Mouse (Mus musculus) heart, embryonic 11.5 days (tissue): ENCODE measurements around the gene Nhlrc2. TPM values are rescaled to one million over a fixed set of nuclear protein-coding genes. Genes with fewer than 3 reads are reported as not detected.

Experiments
- ATAC-seq: fragments of 200-750 bp; cut with Nextera tagmentation; replicated peaks from 2 replicates; pipeline ENCODE4 v1.8.0; 2017; ENCODE audit warnings: moderate library complexity; ENCODE audit not compliant: insufficient number of reproducible peaks, low FRiP score, low TSS enrichment
- H3K27ac ChIP-seq: fragments of 300-500 bp; sonication (generic); 2 replicates; pipeline ENCODE4 v1.5.1; 2014; ENCODE audit warnings: mild to moderate bottlenecking, low read depth, low read length
- H3K27me3 ChIP-seq: fragments of 300-500 bp; sonication (generic); 2 replicates; pipeline ENCODE4 v1.6.1; 2014; ENCODE audit warnings: mild to moderate bottlenecking, low read length, mixed read lengths; ENCODE audit not compliant: control insufficient read depth, insufficient read depth
- H3K36me3 ChIP-seq: fragments of 300-500 bp; sonication (generic); 2 replicates; pipeline ENCODE4 v1.6.1; 2014; ENCODE audit warnings: mild to moderate bottlenecking, low read length, moderate library complexity, mixed read lengths; ENCODE audit not compliant: control insufficient read depth, insufficient read depth
- H3K4me1 ChIP-seq: fragments of 300-500 bp; sonication (generic); 2 replicates; pipeline ENCODE4 v1.6.1; 2014; ENCODE audit warnings: low read length; ENCODE audit not compliant: control insufficient read depth, insufficient read depth
- H3K4me2 ChIP-seq: fragments of 300-500 bp; sonication (generic); 2 replicates; pipeline ENCODE4 v1.6.1; 2014; ENCODE audit warnings: mild to moderate bottlenecking, moderate library complexity
- H3K4me3 ChIP-seq: fragments of 300-500 bp; sonication (generic); 2 replicates; pipeline ENCODE4 v1.5.1; 2014; ENCODE audit warnings: low read depth, low read length
- H3K9ac ChIP-seq: fragments of 300-500 bp; sonication (generic); 2 replicates; pipeline ENCODE4 v1.6.1; 2014; ENCODE audit warnings: mild to moderate bottlenecking, low read depth, low read length, moderate library complexity
- H3K9me3 ChIP-seq: fragments of 300-500 bp; sonication (generic); replicated peaks from 2 replicates; pipeline ENCODE4 v1.6.1; 2016; ENCODE audit warnings: low read length; ENCODE audit not compliant: control insufficient read depth
- WGBS: fragments of 180-500 bp; shearing (Covaris S2); extraction: QIAGEN DNeasy Blood & Tissue Kit; methylation state at CpG from one replicate; pipeline ENCODE4 v1.1.7; 2014; ENCODE audit not compliant: insufficient replicate concordance; 5-methylcytosine and 5-hydroxymethylcytosine counted together
- polyA plus RNA-seq: library from polyadenylated mRNA; unstranded; fragments of >200 nt; fragmentation: Nextera tagmentation; extraction: Ambion mirVana; gene quantifications from 2 replicates; pipeline ENCODE4 v1.2.1, GENCODE M21; 2014

The Nhlrc2 gene
- polyA plus RNA-seq, 1 experiment from 2014 or later: 13.1 TPM

DNA sequence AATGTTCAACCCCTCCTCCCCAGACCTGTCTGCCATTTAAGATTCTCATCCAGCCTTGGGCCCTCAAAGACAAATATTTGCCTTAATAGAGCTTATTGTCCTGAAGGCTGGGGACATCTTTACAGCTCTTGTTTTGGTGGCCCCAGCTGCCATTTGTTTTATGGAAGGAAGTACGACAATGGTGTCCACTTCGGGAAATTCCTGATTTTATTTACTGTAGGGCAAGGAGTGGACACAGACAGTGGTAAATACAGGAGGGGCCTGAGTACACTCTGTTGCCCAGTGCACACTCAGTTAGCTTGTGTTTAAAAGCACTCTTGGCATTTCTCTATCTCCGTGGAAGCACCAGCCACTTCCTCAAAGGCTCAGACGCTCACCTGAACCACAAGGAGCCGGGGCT lies 66.1 kb downstream of the Nhlrc2 start:
- no peak overlapping the region for H3K4me3 ChIP-seq
- H3K9ac ChIP-seq: no peak overlapping the region
- 80% methylated on average over 5 of the region's 5 CpGs for WGBS
- ATAC-seq: no peak
- no peaks in the 10 kb centered on the region for H3K27me3 ChIP-seq
- no peak overlapping the region for H3K27ac ChIP-seq
- no peaks in the 10 kb centered on the region for H3K9me3 ChIP-seq
- H3K4me1 ChIP-seq: no peaks in the 10 kb centered on the region; the same call in 1 of the 2 replicates
- no peak overlapping the region for H3K4me2 ChIP-seq
- no peaks in the 10 kb centered on the region for H3K36me3 ChIP-seq

- H3K27ac ChIP-seq: no peak overlapping the region
- H3K36me3 ChIP-seq: no peaks in the 10 kb centered on the region
- WGBS: 76% methylated on average over 9 of the region's 9 CpGs
- ATAC-seq: no peak
- no peak overlapping the region for H3K4me2 ChIP-seq
- H3K4me3 ChIP-seq: no peak overlapping the region
- no peaks in the 10 kb centered on the region for H3K4me1 ChIP-seq
- H3K9me3 ChIP-seq: no peaks in the 10 kb centered on the region
- no peak overlapping the region for H3K9ac ChIP-seq
- H3K27me3 ChIP-seq: no peaks in the 10 kb centered on the region
These were observed 70.8 kb downstream of the Nhlrc2 start for GRCm38 (mm10) chr19:56618845-56619244.

GRCm38 (mm10) chr19:56619546-56619945 lies 71.5 kb downstream of the Nhlrc2 start:
- H3K9me3 ChIP-seq: no peaks in the 10 kb centered on the region
- no peaks in the 10 kb centered on the region for H3K27me3 ChIP-seq
- no peak overlapping the region for H3K4me3 ChIP-seq
- 64% methylated on average over 4 of the region's 4 CpGs for WGBS
- H3K9ac ChIP-seq: no peak overlapping the region
- ATAC-seq: no peak
- H3K4me2 ChIP-seq: no peak overlapping the region
- H3K36me3 ChIP-seq: no peaks in the 10 kb centered on the region
- no peaks in the 10 kb centered on the region for H3K4me1 ChIP-seq
- H3K27ac ChIP-seq: no peak overlapping the region

DNA sequence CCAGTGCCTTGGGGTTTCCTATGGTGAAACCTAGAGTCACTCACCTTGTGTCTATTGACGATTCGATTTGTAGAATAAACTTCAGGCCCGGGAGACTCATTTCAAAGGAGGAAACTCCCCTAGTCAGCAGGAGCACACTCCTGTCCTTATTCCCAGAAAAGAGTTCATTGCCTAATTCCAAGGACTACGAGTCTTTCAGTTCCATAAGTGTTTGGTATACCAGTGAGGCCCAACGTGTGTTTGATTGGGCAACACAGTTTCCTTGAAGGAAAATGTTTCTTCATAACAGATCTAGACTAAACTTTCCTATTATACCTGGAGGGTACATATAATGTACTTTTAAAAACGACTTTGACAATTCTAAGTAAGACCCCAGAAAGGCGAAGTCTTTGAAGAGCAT lies 73.8 kb downstream of the Nhlrc2 start:
- Histone ChIP-seq H3K9ac (no peak overlapping the region), H3K4me3 (no peak overlapping the region), H3K9me3 (no peaks in the 10 kb centered on the region), H3K4me1 (no peaks in the 10 kb centered on the region), H3K27me3 (no peaks in the 10 kb centered on the region), H3K27ac (no peak overlapping the region), H3K36me3 (no peaks in the 10 kb centered on the region), H3K4me2 (no peak overlapping the region)
- no peak for ATAC-seq
- WGBS: 77% methylated on average over 7 of the region's 7 CpGs

DNA sequence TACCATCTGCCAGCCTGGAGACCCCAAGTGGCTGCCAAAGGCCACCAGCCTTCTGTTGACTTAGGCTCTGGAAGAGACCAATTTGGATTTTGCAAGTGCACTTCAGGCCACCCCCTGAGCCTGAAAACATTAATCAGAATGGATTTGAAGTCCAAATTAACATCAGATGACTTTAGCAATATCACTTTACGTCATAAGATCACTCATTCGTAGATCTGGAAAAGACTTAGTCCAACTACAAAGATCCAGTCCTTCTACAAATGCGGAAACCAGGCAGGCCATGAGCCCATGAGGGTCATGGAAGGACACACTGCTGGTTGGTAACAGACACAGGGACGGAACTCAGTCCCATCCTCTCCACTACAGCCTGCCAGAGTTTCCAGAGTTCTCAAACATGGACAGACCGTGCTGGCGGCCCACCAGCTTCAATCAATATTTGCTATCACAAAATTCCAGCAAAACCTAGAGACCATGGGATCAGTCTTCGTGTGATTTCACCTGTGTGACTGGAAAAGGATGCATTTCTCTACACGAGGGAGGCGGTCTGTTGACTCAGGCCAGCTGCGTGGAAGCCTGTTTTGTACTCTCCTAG lies 79.9 kb downstream of the Nhlrc2 start:
- H3K36me3 ChIP-seq: no peaks in the 10 kb centered on the region
- H3K4me2 ChIP-seq: no peak overlapping the region
- 0 out of 2 replicates have a peak, but pooled peaks cover 5% of the 10 kb centered on the region for H3K4me1 ChIP-seq
- no peak overlapping the region for H3K4me3 ChIP-seq
- whole genome bisulfite sequencing: 85% methylated on average over 10 of the region's 10 CpGs
- H3K27me3 ChIP-seq: no peaks in the 10 kb centered on the region
- H3K27ac ChIP-seq: no peak overlapping the region
- H3K9ac ChIP-seq: no peak overlapping the region
- ATAC-seq: no peak
- no peaks in the 10 kb centered on the region for H3K9me3 ChIP-seq

GRCm38 (mm10) chr19:56629647-56630046 lies 81.6 kb downstream of the Nhlrc2 start:
- WGBS: 70% methylated on average over 6 of the region's 6 CpGs
- Histone ChIP-seq H3K9ac (no peak overlapping the region), H3K36me3 (no peaks in the 10 kb centered on the region), H3K27me3 (no peaks in the 10 kb centered on the region), H3K4me2 (no peak overlapping the region), H3K4me1 (0 out of 2 replicates have a peak, but pooled peaks cover 5% of the 10 kb centered on the region), H3K9me3 (no peaks in the 10 kb centered on the region), H3K27ac (no peak overlapping the region), H3K4me3 (no peak overlapping the region)
- ATAC-seq: no peak

DNA sequence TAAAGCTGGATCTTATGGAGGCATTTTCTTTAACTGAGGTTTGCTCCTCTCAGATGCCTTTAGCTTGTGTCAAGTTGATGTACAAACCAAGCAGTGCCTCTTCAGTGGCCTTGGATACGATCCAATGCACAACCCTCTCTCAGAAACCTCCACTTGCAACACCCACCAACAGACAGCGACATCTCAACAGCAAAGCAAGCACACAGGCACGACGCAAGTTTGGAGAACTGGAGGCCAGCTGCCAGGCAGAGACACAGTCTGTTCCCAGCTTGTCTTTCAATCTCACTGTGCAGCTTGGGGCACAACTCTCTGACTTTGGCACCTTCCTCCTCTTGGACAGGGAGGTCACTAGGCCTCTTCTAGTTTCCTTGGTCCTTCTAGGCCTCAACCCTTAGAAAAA lies 83.0 kb downstream of the Nhlrc2 start:
- peak overlapping the region; percentile 27 for H3K4me2 ChIP-seq
- 0 out of 2 replicates have a peak, but pooled peaks cover 5% of the 10 kb centered on the region for H3K4me1 ChIP-seq
- no peaks in the 10 kb centered on the region for H3K9me3 ChIP-seq
- no peaks in the 10 kb centered on the region for H3K36me3 ChIP-seq
- H3K4me3 ChIP-seq: no peak overlapping the region
- 0 out of 2 replicates have a peak overlapping the region, but pooled peaks have one; percentile 2 for H3K27ac ChIP-seq
- no peak overlapping the region for H3K9ac ChIP-seq
- ATAC-seq: no peak
- H3K27me3 ChIP-seq: no peaks in the 10 kb centered on the region
- WGBS: 79% methylated on average over 4 of the region's 4 CpGs

GRCm38 (mm10) chr19:56631451-56631901 lies 83.4 kb downstream of the Nhlrc2 start:
- no peaks in the 10 kb centered on the region for H3K9me3 ChIP-seq
- no peak overlapping the region for H3K9ac ChIP-seq
- H3K27ac ChIP-seq: 0 out of 2 replicates have a peak overlapping the region, but pooled peaks have one; percentile 2
- 27% methylated on average over 11 of the region's 11 CpGs for WGBS
- H3K27me3 ChIP-seq: no peaks in the 10 kb centered on the region
- peak overlapping the region; percentile 27 for H3K4me2 ChIP-seq
- 0 out of 2 replicates have a peak, but pooled peaks cover 5% of the 10 kb centered on the region for H3K4me1 ChIP-seq
- no peak overlapping the region for H3K4me3 ChIP-seq
- H3K36me3 ChIP-seq: no peaks in the 10 kb centered on the region
- no peak for ATAC-seq
